Mouse (Mus musculus) kidney, embryonic 14.5 days (tissue): ENCODE measurements around the gene Ano7. TPM values are rescaled to one million over a fixed set of nuclear protein-coding genes. Genes with fewer than 3 reads are reported as not detected.

ENCODE experiments used
- ATAC-seq: fragments of 200-750 bp; cut with Nextera tagmentation; 2 replicates; pipeline ENCODE4 v1.8.0; 2017; ENCODE audit warnings: moderate number of reproducible peaks, mild to moderate bottlenecking, moderate TSS enrichment, moderate library complexity; ENCODE audit not compliant: low FRiP score, low TSS enrichment
- H3K27ac ChIP-seq: fragments of 300-500 bp; sonication (generic); 2 replicates; pipeline ENCODE4 v1.5.1; 2014; ENCODE audit warnings: low read depth, mild to moderate bottlenecking, low read length, moderate library complexity, mixed read lengths
- H3K27me3 ChIP-seq: fragments of 300-500 bp; sonication (generic); 2 replicates; pipeline ENCODE4 v1.6.1; 2014; ENCODE audit warnings: mild to moderate bottlenecking, low read length; ENCODE audit not compliant: control insufficient read depth, insufficient read depth
- H3K36me3 ChIP-seq: fragments of 300-500 bp; sonication (generic); 2 replicates; pipeline ENCODE4 v1.6.1; 2014; ENCODE audit warnings: low read length, mixed read lengths; ENCODE audit not compliant: control insufficient read depth, insufficient read depth
- H3K4me1 ChIP-seq: fragments of 300-500 bp; sonication (generic); 2 replicates; pipeline ENCODE4 v1.6.1; 2014; ENCODE audit warnings: low read length, mixed read lengths; ENCODE audit not compliant: control insufficient read depth, insufficient read depth
- H3K4me2 ChIP-seq: fragments of 300-500 bp; sonication (generic); replicated peaks from 2 replicates; pipeline ENCODE4 v1.6.1; 2014; ENCODE audit warnings: low read depth, mild to moderate bottlenecking, low read length
- H3K4me3 ChIP-seq: fragments of 300-500 bp; sonication (generic); 2 replicates; pipeline ENCODE4 v1.5.1; 2014; ENCODE audit warnings: mild to moderate bottlenecking, low read length
- H3K9ac ChIP-seq: fragments of 300-500 bp; sonication (generic); 2 replicates; pipeline ENCODE4 v1.6.1; 2014; ENCODE audit warnings: low read depth, mild to moderate bottlenecking, low read length, moderate library complexity
- H3K9me3 ChIP-seq: fragments of 300-500 bp; sonication (generic); 2 replicates; pipeline ENCODE4 v1.6.1; 2016; ENCODE audit warnings: low read length; ENCODE audit not compliant: control insufficient read depth
- WGBS: fragments of 180-500 bp; shearing (Covaris S2); extraction: QIAGEN DNeasy Blood & Tissue Kit; methylation state at CpG from one replicate; pipeline ENCODE4 v1.1.7; 2014; 5-methylcytosine and 5-hydroxymethylcytosine counted together
- polyA plus RNA-seq: library from polyadenylated mRNA; unstranded; fragments of >200 nt; fragmentation: Nextera tagmentation; extraction: Ambion mirVana; gene quantifications from 2 replicates; pipeline ENCODE4 v1.2.1, GENCODE M21; 2014

The Ano7 gene
- polyA plus RNA-seq, 1 experiment from 2014 or later = 1.0 TPM

DNA sequence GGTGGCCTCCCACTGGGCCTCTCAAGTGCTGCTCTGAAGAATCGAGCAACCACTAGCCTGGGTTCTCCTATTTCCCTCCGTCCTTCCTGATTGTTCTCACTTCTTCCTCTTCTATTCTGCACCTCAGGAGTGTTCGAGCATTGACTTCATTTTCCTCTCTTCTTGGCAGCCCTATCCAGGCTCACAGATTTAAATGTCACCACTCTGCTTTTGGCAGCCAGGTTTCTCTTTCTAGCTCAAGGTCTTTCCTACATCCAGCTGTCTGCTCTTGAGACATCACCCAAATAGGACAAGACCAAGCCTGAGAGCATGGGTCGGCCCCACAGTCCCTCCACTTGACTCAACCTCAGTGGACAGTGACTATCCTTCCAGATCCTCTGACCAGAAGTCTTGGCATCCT lies 11.1 kb upstream of the Ano7 start:
- Histone ChIP-seq H3K27ac (no peak overlapping the region), H3K9ac (no peak overlapping the region), H3K4me2 (no peak overlapping the region), H3K36me3 (peaks cover 73% of the 10 kb centered on the region), H3K4me3 (no peak overlapping the region), H3K9me3 (no peaks in the 10 kb centered on the region), H3K4me1 (no peaks in the 10 kb centered on the region), H3K27me3 (no peaks in the 10 kb centered on the region)
- ATAC-seq = no peak
- WGBS = 84% methylated on average over 4 of the region's 4 CpGs

DNA sequence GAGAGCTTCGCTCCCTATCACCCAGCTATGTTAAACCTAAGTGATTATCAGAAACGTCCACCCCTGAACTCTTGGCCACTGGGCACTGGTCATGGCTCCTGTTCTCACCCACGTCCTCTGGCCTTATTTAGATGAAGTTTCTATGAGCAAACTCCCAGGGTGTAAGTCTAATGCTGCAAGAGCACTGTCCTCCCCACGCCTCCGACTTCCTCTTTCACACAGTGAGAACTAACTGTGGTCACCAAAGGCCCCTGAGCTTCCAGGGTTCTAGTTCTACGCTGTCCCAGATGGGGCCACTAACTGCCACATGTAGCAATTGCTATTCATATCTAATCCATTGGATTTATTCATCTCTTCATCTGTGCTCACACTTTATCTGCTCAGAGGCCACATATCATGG lies 8.1 kb upstream of the Ano7 start:
- ATAC-seq = no peak
- Histone ChIP-seq H3K4me2 (no peak overlapping the region), H3K36me3 (peaks cover 48% of the 10 kb centered on the region), H3K4me1 (no peaks in the 10 kb centered on the region), H3K9me3 (no peaks in the 10 kb centered on the region), H3K27me3 (no peaks in the 10 kb centered on the region), H3K4me3 (no peak overlapping the region), H3K27ac (no peak overlapping the region), H3K9ac (no peak overlapping the region)
- 98% methylated on average over 6 of the region's 6 CpGs for WGBS

DNA sequence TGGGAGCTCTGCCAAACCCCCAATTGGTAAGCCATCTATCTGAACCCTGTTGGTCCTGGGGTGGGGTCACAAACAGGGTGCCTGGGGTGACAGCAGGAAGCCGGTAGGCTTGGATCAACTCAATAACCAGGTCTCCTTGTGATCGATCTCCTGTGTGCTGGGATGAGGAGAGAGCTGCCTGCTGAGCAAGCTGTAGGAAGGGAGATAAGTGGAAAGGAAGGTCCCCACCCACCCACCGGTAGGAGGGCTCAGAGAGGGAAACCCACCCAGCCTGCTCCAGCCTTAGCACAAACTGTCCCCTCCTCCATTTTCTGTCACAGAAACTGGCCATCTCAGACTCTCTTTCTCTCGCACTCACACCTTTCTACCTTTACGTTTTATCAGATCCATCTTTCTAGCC lies 3.6 kb downstream of the Ano7 start:
- no peaks in the 10 kb centered on the region for H3K36me3 ChIP-seq
- H3K9ac ChIP-seq = no peak overlapping the region
- WGBS = 62% methylated on average over 5 of the region's 5 CpGs
- ATAC-seq = no peak
- H3K4me3 ChIP-seq = no peak overlapping the region
- no peak overlapping the region for H3K4me2 ChIP-seq
- no peak overlapping the region for H3K27ac ChIP-seq
- no peaks in the 10 kb centered on the region for H3K9me3 ChIP-seq
- no peaks in the 10 kb centered on the region for H3K27me3 ChIP-seq
- no peaks in the 10 kb centered on the region for H3K4me1 ChIP-seq

DNA sequence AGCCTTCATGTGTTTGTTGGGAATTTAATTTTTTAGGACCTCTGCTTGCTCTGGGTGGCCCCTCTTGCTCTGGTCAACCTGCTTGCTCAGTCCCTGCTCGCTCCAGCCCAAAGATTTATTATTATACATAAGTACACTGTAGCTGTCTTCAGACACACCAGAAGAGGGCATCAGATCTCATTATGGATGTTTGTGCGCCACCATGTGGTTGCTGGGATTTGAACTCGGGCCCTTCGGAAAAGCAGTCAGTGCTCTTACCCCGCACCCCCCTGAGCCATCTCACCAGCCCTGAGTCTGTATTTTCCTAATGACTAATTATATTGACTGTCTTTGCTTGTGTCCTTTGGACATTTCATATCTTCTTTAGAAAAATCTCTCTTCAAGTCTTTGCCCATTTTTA lies 5.4 kb downstream of the Ano7 start:
- H3K4me2 ChIP-seq = no peak overlapping the region
- no peaks in the 10 kb centered on the region for H3K9me3 ChIP-seq
- H3K27ac ChIP-seq = no peak overlapping the region
- H3K9ac ChIP-seq = no peak overlapping the region
- no peaks in the 10 kb centered on the region for H3K27me3 ChIP-seq
- 74% methylated on average over 5 of the region's 5 CpGs for WGBS
- no peaks in the 10 kb centered on the region for H3K36me3 ChIP-seq
- no peak overlapping the region for H3K4me3 ChIP-seq
- no peak for ATAC-seq
- H3K4me1 ChIP-seq = no peaks in the 10 kb centered on the region

DNA sequence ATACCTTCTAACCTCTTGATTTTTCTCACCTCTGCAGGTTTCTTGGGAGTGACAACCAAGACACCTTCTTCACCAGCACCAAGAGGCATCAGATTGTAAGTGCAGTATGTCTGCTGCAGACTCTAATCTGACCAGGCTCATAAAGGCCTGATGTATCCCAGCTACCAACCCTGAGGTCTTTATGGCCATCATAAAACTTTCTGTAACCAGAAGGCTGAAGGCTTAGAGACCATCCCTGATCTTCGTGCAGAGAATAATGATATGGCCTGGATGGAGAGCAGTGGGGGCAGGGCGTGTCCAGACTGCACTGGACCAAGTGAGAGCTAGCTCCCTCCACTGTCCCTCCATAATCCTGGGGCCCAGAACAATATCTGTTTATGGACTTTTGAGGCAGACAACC lies 13.5 kb downstream of the Ano7 start:
- Histone ChIP-seq H3K4me1 (no peaks in the 10 kb centered on the region), H3K9me3 (no peaks in the 10 kb centered on the region), H3K4me3 (no peak overlapping the region), H3K9ac (no peak overlapping the region), H3K4me2 (no peak overlapping the region), H3K27me3 (no peaks in the 10 kb centered on the region), H3K27ac (no peak overlapping the region), H3K36me3 (no peaks in the 10 kb centered on the region)
- ATAC-seq = no peak
- WGBS = 40% methylated on average over 2 of the region's 2 CpGs

DNA sequence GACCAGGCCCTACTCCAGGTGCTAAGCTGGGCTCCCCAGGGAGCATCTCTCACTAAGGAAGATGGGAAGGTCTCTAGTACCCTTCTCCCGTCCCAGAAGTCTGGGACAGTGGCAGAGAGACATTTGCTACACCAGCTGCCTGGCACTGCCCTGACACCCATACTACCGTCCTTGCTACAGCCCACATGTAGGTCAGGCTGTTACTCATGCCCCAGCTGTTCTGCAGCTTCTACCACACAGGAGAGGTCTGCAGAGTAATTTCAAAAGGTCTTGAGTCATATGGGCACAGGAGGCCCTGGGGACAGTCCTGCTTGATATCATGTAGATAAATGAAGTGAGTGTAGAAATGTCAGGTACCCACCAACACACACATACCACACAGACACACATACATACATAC lies 15.2 kb downstream of the Ano7 start:
- no peak for ATAC-seq
- H3K9me3 ChIP-seq = no peaks in the 10 kb centered on the region

DNA sequence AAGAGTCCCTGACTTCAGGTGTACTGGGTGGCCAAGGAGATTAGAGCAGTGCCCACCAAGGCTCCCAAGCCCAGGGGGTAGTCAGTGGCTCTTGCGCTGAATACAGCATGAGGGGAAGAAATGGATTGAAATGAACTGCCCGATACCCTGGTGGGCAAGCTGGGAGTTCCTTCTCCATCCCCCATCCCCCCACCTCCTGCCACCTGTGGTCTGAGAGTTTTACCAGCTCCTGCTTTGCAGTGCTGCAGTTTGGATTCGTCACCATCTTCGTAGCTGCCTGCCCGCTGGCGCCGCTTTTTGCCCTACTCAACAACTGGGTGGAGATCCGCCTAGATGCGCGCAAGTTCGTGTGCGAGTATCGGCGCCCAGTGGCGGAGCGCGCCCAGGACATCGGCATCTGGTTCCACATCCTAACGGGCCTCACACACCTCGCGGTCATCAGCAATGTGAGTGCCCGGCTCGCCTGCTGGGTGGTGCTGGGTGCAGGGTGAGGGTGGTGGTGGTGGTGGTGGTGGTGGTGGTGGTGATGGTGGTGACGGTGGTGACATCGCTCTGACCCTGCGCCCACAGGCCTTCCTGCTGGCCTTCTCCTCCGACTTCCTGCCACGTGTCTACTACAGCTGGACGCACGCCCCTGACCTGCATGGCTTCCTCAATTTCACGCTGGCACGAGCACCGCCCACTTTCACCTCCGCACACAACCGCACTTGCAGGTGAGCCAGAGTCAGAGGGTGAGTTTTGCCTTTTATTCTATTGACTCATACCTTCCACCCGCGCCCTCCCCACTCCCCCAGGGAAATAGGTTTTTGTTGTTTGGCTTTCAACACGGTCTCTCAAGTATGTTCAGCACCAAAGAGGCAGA lies 27.7 kb downstream of the Ano7 start:
- peaks cover 10% of the 10 kb centered on the region; the same call in 1 of the 2 replicates for H3K36me3 ChIP-seq
- peak; percentile 56 for ATAC-seq
- H3K4me2 ChIP-seq = peak overlapping the region; percentile 57
- H3K4me1 ChIP-seq = 0 out of 2 replicates have a peak, but pooled peaks cover 5% of the 10 kb centered on the region
- peak overlapping the region; percentile 32 for H3K4me3 ChIP-seq
- H3K27me3 ChIP-seq = no peaks in the 10 kb centered on the region
- no peak overlapping the region; the same call in 1 of the 2 replicates for H3K9ac ChIP-seq
- no peak overlapping the region for H3K27ac ChIP-seq
- WGBS = 20% methylated on average over 38 of the region's 38 CpGs
- H3K9me3 ChIP-seq = no peaks in the 10 kb centered on the region

More for the DNA sequence above, 15.2 kb downstream of the Ano7 start:
- no peak overlapping the region for H3K27ac ChIP-seq
- H3K9ac ChIP-seq = no peak overlapping the region
- WGBS = 75% methylated on average over 2 of the region's 2 CpGs
- H3K4me2 ChIP-seq = no peak overlapping the region
- no peak overlapping the region for H3K4me3 ChIP-seq
- no peaks in the 10 kb centered on the region for H3K4me1 ChIP-seq
- H3K36me3 ChIP-seq = no peaks in the 10 kb centered on the region
- no peaks in the 10 kb centered on the region for H3K27me3 ChIP-seq

DNA sequence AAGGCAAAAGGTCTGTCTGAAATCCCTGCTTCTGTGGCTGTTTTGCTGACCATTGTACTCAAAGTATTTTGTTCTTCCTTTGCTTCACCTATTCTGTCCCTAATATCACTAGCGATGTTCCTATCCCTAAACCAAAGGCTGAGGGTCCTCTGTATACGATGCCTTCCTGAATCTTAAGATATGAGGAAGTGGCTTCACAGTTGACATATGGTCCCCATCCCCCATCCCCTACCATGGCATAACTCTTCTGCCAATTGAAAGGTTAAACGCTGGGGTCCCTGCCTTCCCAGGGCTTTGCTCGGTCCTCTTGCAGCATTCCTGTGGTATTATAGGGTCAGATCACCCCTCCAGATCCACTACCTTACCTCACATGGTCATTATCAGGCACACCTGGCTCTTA lies 29.7 kb downstream of the Ano7 start:
- 83% methylated on average over 4 of the region's 4 CpGs for WGBS
- Histone ChIP-seq H3K4me1 (0 out of 2 replicates have a peak, but pooled peaks cover 5% of the 10 kb centered on the region), H3K4me2 (no peak overlapping the region), H3K27ac (no peak overlapping the region), H3K27me3 (no peaks in the 10 kb centered on the region), H3K36me3 (peaks cover 29% of the 10 kb centered on the region), H3K4me3 (no peak overlapping the region), H3K9ac (no peak overlapping the region), H3K9me3 (no peaks in the 10 kb centered on the region)
- ATAC-seq = no peak

DNA sequence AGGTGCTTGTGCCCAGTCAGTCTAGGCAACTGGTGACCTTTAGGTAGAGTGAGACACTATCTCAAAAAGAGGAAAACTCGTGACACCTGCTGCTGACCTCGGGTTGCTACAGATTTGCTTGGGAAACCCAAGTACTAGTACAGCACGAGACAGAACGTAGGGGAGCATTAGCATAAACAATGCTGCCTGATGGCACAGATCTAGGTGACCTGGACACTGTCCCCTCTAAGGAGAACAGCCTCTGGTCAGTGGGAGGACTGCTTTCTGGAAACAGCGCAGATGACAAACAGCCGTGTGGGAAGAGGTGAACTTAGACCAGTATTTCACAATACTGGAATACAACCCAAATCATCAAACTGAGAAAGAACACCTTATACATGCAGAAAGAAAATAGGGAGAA lies 58.4 kb downstream of the Ano7 start:
- no peaks in the 10 kb centered on the region for H3K27me3 ChIP-seq
- no peaks in the 10 kb centered on the region for H3K9me3 ChIP-seq
- peaks cover 87% of the 10 kb centered on the region for H3K36me3 ChIP-seq
- no peak for ATAC-seq
- no peak overlapping the region for H3K4me3 ChIP-seq
- H3K27ac ChIP-seq = no peak overlapping the region
- WGBS = 83% methylated on average over 6 of the region's 6 CpGs
- H3K4me2 ChIP-seq = no peak overlapping the region
- H3K4me1 ChIP-seq = no peaks in the 10 kb centered on the region
- H3K9ac ChIP-seq = no peak overlapping the region
